Mouse (Mus musculus): ENCODE data around the gene Optc. TPM values are rescaled to one million over a fixed set of nuclear protein-coding genes. Genes with fewer than 3 reads are reported as not detected.

Optc gene
- total RNA-seq, 2 experiments from 2014 or later = not detected

DNA sequence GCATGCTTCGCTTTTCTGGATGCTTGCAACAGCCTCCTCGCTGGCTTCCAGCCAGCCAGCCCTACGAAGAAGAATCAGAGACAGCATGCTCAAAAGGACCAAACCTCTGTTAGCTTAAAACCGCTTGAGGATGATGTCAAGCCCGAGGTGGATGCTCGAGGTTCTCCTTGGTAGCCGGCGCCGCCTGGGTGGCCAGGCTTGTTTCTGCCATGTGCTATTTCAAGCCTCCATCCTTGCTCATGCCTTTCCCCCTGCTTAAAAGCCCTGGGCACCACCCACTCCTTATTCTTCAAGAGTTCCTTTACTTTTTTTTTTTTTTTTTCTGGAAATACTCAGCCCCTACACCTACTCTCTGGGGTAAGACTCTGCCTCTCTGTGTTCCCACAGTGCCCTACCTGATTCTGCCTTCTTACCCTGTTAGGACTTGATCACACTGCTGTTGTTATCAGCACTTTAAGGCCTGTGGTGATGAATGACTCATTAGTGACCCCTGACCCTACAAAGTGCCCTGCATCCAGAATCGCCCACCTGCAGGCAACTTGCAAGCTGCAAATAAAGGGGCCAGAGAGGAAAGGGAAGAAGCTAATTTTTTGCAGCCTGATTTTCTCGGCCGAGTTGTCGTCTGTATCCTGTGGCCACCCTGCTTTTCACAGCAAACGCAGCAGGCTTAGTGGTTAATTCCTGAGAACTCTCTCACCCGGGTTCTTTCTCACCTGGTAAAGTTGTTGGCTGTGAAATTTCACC, 52.4 kb downstream of the Optc start:
- intact Hi-C loops (cut with DNase I) = no loop called here

DNA sequence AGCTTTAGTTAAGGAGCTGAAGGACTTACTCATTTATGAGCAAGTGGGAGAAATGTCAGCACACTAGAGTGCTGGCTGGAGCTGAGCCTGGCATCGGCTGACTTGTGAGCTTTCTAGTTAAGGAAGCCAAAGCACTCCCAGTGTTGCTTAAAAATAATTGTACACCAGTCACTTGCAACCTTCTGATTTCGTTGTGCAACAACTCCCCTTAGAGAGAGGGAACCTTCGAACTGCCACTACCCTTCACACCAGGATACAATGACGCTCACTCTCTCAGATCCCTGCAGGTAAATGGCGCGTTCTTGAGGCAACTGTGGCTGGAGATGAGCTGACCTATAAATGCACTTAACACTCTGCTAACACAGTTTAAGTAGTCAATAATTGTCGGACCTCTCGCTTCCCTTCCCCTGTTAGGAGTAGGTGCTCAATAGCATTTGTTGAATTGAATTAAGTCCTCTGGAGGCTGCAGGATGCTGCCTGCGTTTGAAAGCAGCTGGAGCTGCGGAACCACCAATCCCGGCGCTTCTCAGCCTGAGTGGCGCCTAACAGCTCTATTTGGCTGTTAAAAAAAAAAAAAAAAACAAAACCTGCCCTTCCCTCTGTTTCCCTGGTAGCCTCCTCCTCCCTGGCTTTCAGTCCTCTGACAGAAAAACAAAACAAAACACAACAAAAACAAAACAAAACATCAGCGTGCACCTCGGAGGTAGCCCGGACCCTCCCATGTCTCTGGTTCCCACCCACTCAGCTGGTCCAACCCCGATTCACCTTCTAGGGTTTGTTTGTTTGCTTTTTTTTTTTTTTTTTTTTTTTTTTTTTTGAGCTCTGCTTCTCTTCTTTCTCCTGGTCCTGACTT, 53.2 kb downstream of the Optc start:
- no peak for DNase-seq
- intact Hi-C loops (cut with DNase I) = no loop called here

More for the DNA sequence above, 52.4 kb downstream of the Optc start:
- DNase-seq = no peak

Other genes with a start within 250 kb of the Optc start
- gene Zbed6, start 247.1 kb downstream of the Optc start, total RNA-seq (2021) = 1 to 10 TPM; 5.1 to 8.2 TPM
- 10 to 100 TPM; 28.4 to 29.1 TPM for gene Gm38394, start 246.7 kb downstream of the Optc start, total RNA-seq (2021)
- not detected for gene Lax1, start 217.9 kb downstream of the Optc start, total RNA-seq (2021)
- 10 to 100 TPM in 1 of 2 experiments, 1 to 10 TPM in 1; 8.6 to 12.9 TPM for gene Atp2b4, start 107.0 kb downstream of the Optc start, total RNA-seq (2021)
- 10 to 100 TPM; 16.1 to 19.9 TPM for gene Prelp, start 13.4 kb upstream of the Optc start, total RNA-seq (2021)
- 10 to 100 TPM; 80.2 to 86.9 TPM for gene Fmod, start 129.3 kb upstream of the Optc start, total RNA-seq (2021)
- gene Btg2, start 171.1 kb upstream of the Optc start, total RNA-seq (2021) = 10 to 100 TPM; 31.5 to 54.9 TPM
- not detected for gene Chit1, start 203.2 kb upstream of the Optc start, total RNA-seq (2021)

Data from gastrocnemius, postnatal 36 days (tissue).